Mouse (Mus musculus): ENCODE results near the gene Eps15. TPM values are rescaled to one million over a fixed set of nuclear protein-coding genes. Genes with fewer than 3 reads are reported as not detected.

The Eps15 gene
- total and polyA plus RNA-seq, 3 experiments = 3.4 to 77.6 (median 76.6) TPM

GRCm38 (mm10) chr4:109267452-109267851, 12.6 kb upstream of the Eps15 start:
- DNase-seq = no peak

- no peak for DNase-seq
Measured at GRCm38 (mm10) chr4:109268903-109269302, 11.2 kb upstream of the Eps15 start.

- DNase-seq = no peak
Measured at GRCm38 (mm10) chr4:109271803-109272202, 8.3 kb upstream of the Eps15 start.

GRCm38 (mm10) chr4:109273586-109274240, 6.4 kb upstream of the Eps15 start:
- no peak for DNase-seq

DNA sequence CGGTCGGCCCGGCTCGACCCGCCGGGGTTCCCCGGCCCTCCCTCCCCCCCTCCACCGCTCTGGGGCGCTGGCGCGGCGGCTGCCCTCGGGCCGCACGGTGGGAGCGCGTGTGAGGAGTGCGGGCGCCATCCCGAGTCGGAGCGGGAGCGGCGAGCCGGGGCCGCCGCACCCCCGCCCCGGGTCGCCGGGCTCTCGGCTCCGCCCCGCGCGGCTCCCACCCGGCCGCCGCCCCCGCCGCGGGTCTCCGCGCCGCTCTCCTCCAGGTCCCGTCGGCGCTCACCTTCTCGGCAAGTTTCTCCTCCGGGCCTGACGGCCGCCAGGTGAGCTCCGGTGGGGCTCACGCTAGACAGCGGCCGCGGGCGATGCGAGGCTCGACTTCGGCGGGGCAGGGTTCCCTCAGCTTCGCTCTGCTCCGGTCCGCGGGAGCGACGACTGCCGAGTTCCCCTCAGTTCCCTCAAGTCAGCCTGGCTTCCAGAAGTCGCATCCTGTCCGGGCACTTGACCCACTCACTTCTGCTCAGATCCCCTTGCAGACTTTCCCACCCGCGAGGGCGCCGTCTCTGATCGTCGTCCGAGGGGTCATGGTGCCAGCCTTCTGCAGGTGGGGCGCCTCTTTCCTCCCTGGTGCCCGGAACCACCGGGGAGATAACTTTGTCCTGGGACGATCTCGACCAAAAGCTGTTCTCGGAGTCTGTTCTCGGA, 542 bp downstream of the Eps15 start:
- no peak for DNase-seq

GRCm38 (mm10) chr4:109281161-109281560, 1.1 kb downstream of the Eps15 start:
- DNase-seq = peak; percentile 16

DNA sequence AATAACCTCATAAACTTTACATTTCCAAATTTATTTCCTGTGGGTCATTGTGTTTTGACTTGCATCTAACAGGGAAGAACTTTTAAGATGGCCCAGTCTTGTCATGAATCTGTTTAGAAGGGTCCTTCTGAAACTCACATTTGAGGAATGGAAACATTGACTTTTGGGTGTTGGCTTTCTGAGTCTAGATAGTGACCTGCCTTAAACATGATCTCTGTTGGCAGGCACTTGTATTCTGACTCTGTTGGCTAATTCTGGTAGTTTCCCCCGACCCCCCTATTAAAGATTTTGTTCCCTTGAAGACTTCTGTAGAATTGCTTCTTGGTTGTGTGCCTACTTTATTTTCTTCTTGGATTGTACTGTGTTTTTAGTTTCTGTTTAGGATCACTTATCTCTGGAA, 1.9 kb downstream of the Eps15 start:
- no peak for DNase-seq

DNA sequence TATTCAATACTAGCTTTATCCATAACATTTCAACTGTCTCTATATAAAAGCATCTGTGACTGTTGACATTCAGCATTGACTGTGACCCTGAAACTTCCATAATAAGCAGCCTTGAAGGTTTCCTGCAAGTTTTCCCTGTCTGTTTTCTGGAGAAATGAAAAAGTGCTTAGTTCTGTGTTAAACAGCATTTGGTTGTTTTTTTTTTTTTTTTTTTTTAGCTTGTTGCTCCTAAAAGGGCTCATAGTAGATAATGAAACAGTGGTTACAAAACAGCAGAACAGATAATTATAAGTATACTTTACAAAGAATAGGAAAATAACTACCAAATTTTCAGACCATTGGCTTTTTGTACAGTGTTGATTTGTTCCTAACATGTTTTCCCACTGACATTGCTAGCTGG, 14.6 kb downstream of the Eps15 start:
- DNase-seq = no peak

DNA sequence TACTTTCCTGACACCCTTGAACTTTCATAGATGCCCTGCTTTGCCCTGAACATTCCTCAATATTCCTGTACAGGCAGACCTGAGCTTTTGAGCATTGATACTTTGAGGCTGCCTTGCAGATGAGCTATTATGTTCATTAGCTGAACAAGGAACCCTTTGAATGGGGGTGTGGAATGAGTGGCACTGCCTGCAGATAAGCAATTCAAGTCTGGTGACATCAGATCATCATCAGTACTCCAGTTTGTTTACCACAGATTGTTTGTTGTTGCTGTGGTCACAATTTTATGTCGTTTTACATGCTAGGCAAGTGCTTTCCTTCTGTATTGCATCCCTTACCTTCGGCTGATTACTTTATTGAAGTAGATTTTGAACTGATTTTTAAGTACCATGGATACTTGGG, 16.4 kb downstream of the Eps15 start:
- no peak for DNase-seq

GRCm38 (mm10) chr4:109299136-109299535, 19.1 kb downstream of the Eps15 start:
- peak; percentile 34 for DNase-seq

DNA sequence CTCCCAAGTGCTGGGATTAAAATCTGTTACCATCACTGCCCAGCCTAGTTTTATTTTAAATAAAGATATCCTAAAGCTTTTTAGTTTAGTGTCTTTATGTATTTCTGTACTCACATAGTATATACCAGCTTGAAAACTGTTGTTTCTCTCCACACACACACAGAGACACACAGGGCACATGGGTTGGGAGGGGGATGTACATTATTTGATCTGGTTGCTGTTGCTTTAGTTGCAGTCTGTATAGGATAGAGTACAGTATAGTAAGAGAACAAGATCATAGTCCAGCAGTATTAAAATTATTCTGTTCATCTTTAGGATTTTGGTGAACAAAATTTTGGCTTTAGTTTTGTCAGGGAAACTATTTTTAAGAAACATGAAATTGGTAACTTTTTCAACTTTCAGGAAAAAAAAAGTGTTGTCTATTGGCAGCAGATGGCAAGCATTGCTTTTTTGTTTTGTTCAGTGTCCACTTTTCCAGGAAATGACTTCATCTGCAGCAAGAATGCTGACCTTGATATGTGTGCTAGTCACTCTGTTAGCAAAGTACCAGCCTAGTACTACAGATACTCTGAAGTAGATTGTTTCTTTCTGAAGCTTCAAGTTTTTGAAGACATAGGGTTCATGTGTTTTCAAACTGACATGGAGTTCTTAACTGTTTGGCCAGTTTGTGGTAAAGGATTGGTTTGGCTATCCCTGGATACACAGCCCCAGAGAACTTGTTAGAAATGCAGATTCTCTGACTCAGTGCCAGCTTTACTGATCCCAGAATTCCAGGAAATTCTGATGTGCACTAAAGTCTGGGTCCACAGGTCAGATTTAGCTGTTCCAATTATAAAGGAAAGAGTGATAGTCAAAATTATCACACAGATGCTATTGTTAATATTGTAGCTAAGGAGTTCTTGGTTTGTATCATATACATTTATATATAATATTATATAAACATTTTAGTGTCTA, 37.1 kb downstream of the Eps15 start:
- DNase-seq = peak; percentile 34

GRCm38 (mm10) chr4:109336796-109337195, 56.7 kb downstream of the Eps15 start:
- DNase-seq = no peak

GRCm38 (mm10) chr4:109341222-109341621, 61.2 kb downstream of the Eps15 start:
- DNase-seq = no peak

GRCm38 (mm10) chr4:109342783-109343485, 62.9 kb downstream of the Eps15 start:
- DNase-seq = no peak

DNA sequence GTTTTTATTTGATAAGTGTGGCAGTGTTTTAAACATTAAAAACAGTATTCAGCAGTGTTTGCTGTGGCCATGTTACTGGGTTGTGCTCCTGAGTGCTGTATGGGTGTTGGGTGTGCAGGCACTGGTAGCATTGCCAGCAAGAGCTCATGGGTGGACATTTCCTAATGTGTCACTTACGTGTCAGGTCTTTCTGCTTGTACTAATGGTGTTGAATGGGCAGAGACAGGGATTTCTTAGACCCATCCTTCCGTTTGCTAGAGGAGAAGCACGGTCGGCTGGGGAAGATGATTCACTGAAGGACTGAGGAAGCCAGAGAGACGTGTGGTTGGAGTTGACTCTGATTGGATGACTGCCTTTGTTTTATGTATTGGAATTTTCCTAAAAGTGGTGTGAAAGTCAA, 63.8 kb downstream of the Eps15 start:
- DNase-seq = no peak

DNA sequence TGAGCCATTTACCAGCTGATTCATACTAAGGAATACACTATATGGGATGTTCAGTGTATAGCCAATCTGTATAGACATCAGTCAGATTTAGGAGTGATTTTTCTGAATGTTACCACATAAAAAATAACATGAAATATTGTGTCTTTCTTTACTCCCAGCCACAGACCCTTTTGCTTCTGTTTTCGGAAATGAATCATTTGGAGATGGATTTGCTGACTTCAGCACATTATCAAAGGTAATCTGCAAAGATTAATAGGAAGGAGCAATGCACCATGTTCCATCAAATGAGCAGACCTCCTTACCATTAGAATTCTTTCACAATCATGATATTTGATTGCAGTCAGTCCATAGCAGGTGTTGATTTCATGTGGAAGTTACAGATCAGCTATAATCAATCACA, 98.0 kb downstream of the Eps15 start:
- DNase-seq = no peak

GRCm38 (mm10) chr4:109382457-109382856, 102.4 kb downstream of the Eps15 start:
- no peak for DNase-seq

DNA sequence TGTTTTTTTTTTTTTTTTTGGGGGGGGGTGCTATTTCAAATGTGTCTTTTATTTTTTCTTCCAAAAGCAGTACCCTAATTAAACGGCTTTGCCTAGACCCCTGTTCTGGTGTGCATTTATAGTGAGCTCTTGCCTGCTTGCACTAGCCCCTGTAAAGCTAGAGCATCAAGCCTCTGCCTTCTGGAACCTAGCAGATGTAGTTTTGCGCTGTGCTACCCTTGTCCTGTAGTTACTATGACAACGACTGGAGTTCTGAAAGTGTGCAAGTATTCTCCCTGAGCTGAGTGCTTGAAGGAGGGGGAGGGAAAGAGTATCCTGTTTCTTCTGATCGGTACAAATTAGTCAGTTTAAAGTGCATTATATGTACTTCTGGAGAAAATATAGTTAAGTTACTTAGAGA, 105.5 kb downstream of the Eps15 start:
- DNase-seq = no peak

GRCm38 (mm10) chr4:109393229-109393779, 113.2 kb downstream of the Eps15 start:
- DNase-seq = no peak

- no peak for DNase-seq
Measured at GRCm38 (mm10) chr4:109393902-109394301, 113.8 kb downstream of the Eps15 start.

GRCm38 (mm10) chr4:109394314-109395074, 114.4 kb downstream of the Eps15 start:
- DNase-seq = no peak

Data from adrenal gland, adult 2 months (tissue).